22 mouse cellular contexts compared by ENCODE assay signal in genomic region chr4:83512644-83513043, GRCm38 (mm10). TPM values are rescaled to one million over a fixed set of nuclear protein-coding genes. Genes with fewer than 3 reads are reported as not detected.
A peak's percentile ranks its signal among the peaks of the same experiment; 100 is the strongest.
DNase-seq lines count a peak whose midpoint lies in the region; ATAC-seq and TF ChIP-seq lines count a peak whose summit lies in the region.
"Had no signal": no experiment of that assay in that cellular context is flagged by ENCODE, and none has a peak within 500 bp of the region (broad histone marks: within the 10 kb centered on the region; RNA-seq: fewer than 3 reads in every experiment).

No protein-coding gene starts in this region.

- no peak overlapping the region for H3K27ac ChIP-seq in heart, embryonic 10.5 days
- H3K27ac ChIP-seq in small intestine, adult 2 months (ENCODE audit: insufficient read depth, low read depth, low read length), result peak overlapping the region; percentile 16; the same call in 1 of the 2 replicates
- H3K27ac ChIP-seq: embryonic facial prominence, embryonic 13.5 days; forebrain, embryonic 13.5 days; heart, embryonic 15.5 days; hindbrain, embryonic 10.5 days; hindbrain, embryonic 14.5 days had no signal

- no peaks in the 10 kb centered on the region for H3K9me3 ChIP-seq in heart, embryonic 10.5 days
- H3K9me3 ChIP-seq: embryonic facial prominence, embryonic 13.5 days; forebrain, embryonic 13.5 days; heart, embryonic 15.5 days; hindbrain, embryonic 10.5 days had no signal

- no peaks in the 10 kb centered on the region for H3K27me3 ChIP-seq in heart, embryonic 10.5 days (ENCODE audit: insufficient read depth, poor library complexity, severe bottlenecking)
- H3K27me3 ChIP-seq in small intestine, adult 2 months (ENCODE audit: control insufficient read depth, insufficient read depth, low read length), result no peaks in the 10 kb centered on the region
- H3K27me3 ChIP-seq: embryonic facial prominence, embryonic 13.5 days; forebrain, embryonic 13.5 days; heart, embryonic 15.5 days; Patski had no signal

- H3K4me1 ChIP-seq in heart, embryonic 10.5 days, result peaks cover 4% of the 10 kb centered on the region; the same call in 1 of the 2 replicates
- peaks cover 3% of the 10 kb centered on the region; the same call in 1 of the 2 replicates for H3K4me1 ChIP-seq in small intestine, adult 2 months (ENCODE audit: control insufficient read depth, insufficient read depth, insufficient read length, low read length)
- H3K4me1 ChIP-seq: embryonic facial prominence, embryonic 13.5 days; heart, embryonic 15.5 days had no signal

- no peak overlapping the region for H3K4me3 ChIP-seq in heart, embryonic 10.5 days
- no peak overlapping the region for H3K4me3 ChIP-seq in small intestine, adult 2 months (ENCODE audit: low read depth, low read length)
- H3K4me3 ChIP-seq: embryonic facial prominence, embryonic 13.5 days; forebrain, embryonic 13.5 days; heart, embryonic 15.5 days; hindbrain, embryonic 10.5 days had no signal

- no peak for TF ChIP-seq CTCF in small intestine, adult 2 months (IDR thresholded peaks at IDR 0.05; ENCODE audit: extremely low read depth, insufficient read length, insufficient replicate concordance, low read depth, low read length)

- WGBS in heart, embryonic 10.5 days, result 35% methylated on average over 2 of the region's 2 CpGs
- 42% methylated on average over 2 of the region's 2 CpGs for WGBS in small intestine, adult 2 months

- no peaks in the 10 kb centered on the region for H3K36me3 ChIP-seq in heart, embryonic 10.5 days
- no peaks in the 10 kb centered on the region for H3K36me3 ChIP-seq in small intestine, adult 2 months (ENCODE audit: control insufficient read depth, insufficient read depth, low read length)
- H3K36me3 ChIP-seq: embryonic facial prominence, embryonic 13.5 days; heart, embryonic 15.5 days; hindbrain, embryonic 10.5 days had no signal

- no peak for TF ChIP-seq POLR2A in small intestine, adult 2 months (IDR thresholded peaks at IDR 0.05; ENCODE audit: low read depth, low read length)

- peak; percentile 10 for ATAC-seq in CD4-positive, CD25-positive, alpha-beta regulatory T cell, adult 4 months
- ATAC-seq: forebrain, embryonic 13.5 days; forebrain, postnatal 0 days; intestine, embryonic 16.5 days; Patski had no signal

- DNase-seq in heart, embryonic 10.5 days (ENCODE audit: low spot score), result peak; percentile 57
- DNase-seq in heart, adult 9 months (ENCODE audit: low spot score in 2 of 2), result no peak
- DNase-seq in induced T-regulatory cell, adult 2 months (ENCODE audit: low read depth), result peak; percentile 35
- no peak for DNase-seq in cerebellum, adult 18-20 months
- DNase-seq in layer of hippocampus, postnatal 14 days (ENCODE audit: low spot score in 2 of 2), result no peak
- DNase-seq: adrenal gland, adult 8-10 months; adrenal gland, postnatal 36 days; cerebellum, adult 11 months; cerebellum, adult 9-10 months; cerebellum, postnatal 25 days; forebrain, postnatal 0 days; gastrocnemius, postnatal 25 days; heart, postnatal 14 days had no signal

RNA-seq across cellular contexts. Expression of gene Ccdc171, which starts 12.7 kb away (rescaled TPM):
- polyA plus RNA-seq in heart, embryonic 10.5 days (2016; fragmentation: Nextera tagmentation; extraction: Ambion mirVana), result 3.3 and 4.0 TPM in 2 replicates
- polyA plus RNA-seq in CD4-positive, CD25-positive, alpha-beta regulatory T cell, adult 4 months (2017; shearing (Covaris generic)), result 10 to 100 TPM; 16.3 to 19.5 TPM
- polyA plus RNA-seq in small intestine, adult 2 months (2012; rRNA removed), result 0.22 and 0.27 TPM in 2 replicates
- total RNA-seq in layer of hippocampus, postnatal 14 days (2021), result 1 to 10 TPM; 3.2 to 3.3 TPM

RNA-seq across cellular contexts. Expression of gene Psip1, which starts 26.4 kb away (rescaled TPM):
- polyA plus RNA-seq in heart, embryonic 10.5 days (2016; fragmentation: Nextera tagmentation; extraction: Ambion mirVana), result 96.6 and 148 TPM in 2 replicates
- polyA plus RNA-seq in CD4-positive, CD25-positive, alpha-beta regulatory T cell, adult 4 months (2017; shearing (Covaris generic)), result 10 to 100 TPM; 66.0 to 83.8 TPM
- 9.1 and 14.1 TPM in 2 replicates for polyA plus RNA-seq in small intestine, adult 2 months (2012; rRNA removed)
- 100 to 1,000 TPM; 198 to 203 TPM for total RNA-seq in layer of hippocampus, postnatal 14 days (2021)

Comparison
In these comparisons a context has a peak if more than half of its experiments do, and no peak if none do; other contexts are left out.
1. DNase-seq: peak in heart, embryonic 10.5 days (single experiment) and induced T-regulatory cell, adult 2 months (single experiment); none in heart, adult 9 months (0 of 2), cerebellum, adult 18-20 months (0 of 2) and layer of hippocampus, postnatal 14 days (0 of 2).